Mouse (Mus musculus) MEL (cell line): Measurements from ENCODE around the gene Atrip.

Experiments used
- CTCF ChIP-seq, 3 experiments: IDR thresholded peaks in 2 of 3; conservative IDR thresholded peaks in 1 of 3; 2 replicates each; pipeline ENCODE4 v1.5.1; 2011 to 2012; ENCODE audit warnings: low read length in 3 of 3, low read depth in 2 of 3, mild to moderate bottlenecking in 2 of 3, improper control_type of control experiment in 1 of 3, inconsistent platforms in 1 of 3, mixed read lengths in 1 of 3, moderate library complexity in 1 of 3; ENCODE audit not compliant: control insufficient read depth in 1 of 3, insufficient read depth in 1 of 3, poor library complexity in 1 of 3, severe bottlenecking in 1 of 3
- EP300 ChIP-seq, 2 experiments: IDR thresholded peaks; 2 replicates each; pipeline ENCODE4 v1.6.1; 2011; ENCODE audit warnings: improper control_type of control experiment in 2 of 2, low read length in 2 of 2, low read depth in 1 of 2, mild to moderate bottlenecking in 1 of 2
- NRF1 ChIP-seq: IDR thresholded peaks from 2 replicates; pipeline ENCODE4 v1.6.1; 2014; ENCODE audit warnings: low read depth, mild to moderate bottlenecking, inconsistent platforms, low read length, improper control_type of control experiment, moderate library complexity; ENCODE audit not compliant: poor library complexity, insufficient read depth, severe bottlenecking
- POLR2A ChIP-seq, 2 experiments: IDR thresholded peaks; 2 replicates each; pipeline ENCODE4 v1.6.1; 2011 to 2012; ENCODE audit warnings: low read length in 2 of 2, mild to moderate bottlenecking in 2 of 2, control low read depth in 1 of 2, improper control_type of control experiment in 1 of 2, low read depth in 1 of 2, moderate library complexity in 1 of 2; ENCODE audit not compliant: control insufficient read depth in 1 of 2, insufficient read depth in 1 of 2, poor library complexity in 1 of 2

DNA sequence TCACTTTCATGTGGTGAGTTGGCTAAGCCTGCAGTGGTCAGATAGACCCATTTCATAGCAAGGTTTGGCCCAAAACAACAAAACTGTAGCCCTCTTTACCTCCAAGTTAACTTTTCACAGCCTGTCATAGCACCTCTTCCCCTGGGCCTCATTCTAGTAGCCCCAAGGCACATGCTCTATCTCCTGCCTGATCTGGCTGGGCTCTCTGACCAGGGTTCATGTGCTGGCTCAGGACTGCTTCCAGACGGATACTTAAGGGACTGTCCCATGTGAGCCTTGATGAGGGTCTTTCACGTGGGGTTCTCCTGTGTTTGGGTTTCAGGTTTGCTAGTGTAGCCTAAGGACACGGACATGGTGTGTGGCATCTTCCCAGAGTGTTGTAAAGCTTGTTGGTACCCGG, 34.2 kb downstream of the Atrip start:
- TF ChIP-seq POLR2A (IDR thresholded peaks at IDR 0.05; ENCODE audit: control insufficient read depth in 1 of 2, insufficient read depth in 1 of 2, low read depth in 1 of 2, low read length in 2 of 2, poor library complexity in 1 of 2) (no peak), EP300 (IDR thresholded peaks at IDR 0.05; ENCODE audit: low read depth in 1 of 2, low read length in 2 of 2) (no peak), NRF1 (no peak), CTCF (IDR thresholded peaks at IDR 0.05 in 2 of 3, conservative IDR thresholded peaks at IDR 0.05 in 1 of 3; ENCODE audit: control insufficient read depth in 1 of 3, insufficient read depth in 1 of 3, low read depth in 2 of 3, low read length in 3 of 3, poor library complexity in 1 of 3, severe bottlenecking in 1 of 3) (no peak)
